Mouse (Mus musculus) brain, embryonic 14.5 days (tissue): ENCODE measurements around the gene Slc1a7. TPM values are rescaled to one million over a fixed set of nuclear protein-coding genes. Genes with fewer than 3 reads are reported as not detected.

Source experiments
- DNase-seq: peaks from one replicate; pipeline ENCODE4 v3.0.0-alpha.2; 2011; ENCODE audit warnings: low read depth
- CTCF ChIP-seq: fragments of 200-500 bp; IDR thresholded peaks from 2 replicates; pipeline ENCODE4 v1.5.1; 2012; ENCODE audit warnings: inconsistent platforms, mild to moderate bottlenecking, moderate library complexity, borderline replicate concordance; ENCODE audit not compliant: insufficient read depth, insufficient read length; ENCODE audit errors: extremely low read depth
- POLR2A ChIP-seq: fragments of 200-500 bp; IDR thresholded peaks from 2 replicates; pipeline ENCODE4 v1.6.1; 2012; ENCODE audit warnings: mild to moderate bottlenecking, inconsistent platforms, borderline replicate concordance; ENCODE audit not compliant: poor library complexity, insufficient read depth, insufficient read length, severe bottlenecking; ENCODE audit errors: extremely low read depth
- polyA plus RNA-seq: library from polyadenylated mRNA; depleted of rRNA; stranded (reverse); fragments of >200 nt; gene quantifications from 2 replicates; pipeline ENCODE4 v1.2.3, GENCODE M21; 2012

Slc1a7 gene
- polyA plus RNA-seq, 1 experiment = 0.10 TPM

DNA sequence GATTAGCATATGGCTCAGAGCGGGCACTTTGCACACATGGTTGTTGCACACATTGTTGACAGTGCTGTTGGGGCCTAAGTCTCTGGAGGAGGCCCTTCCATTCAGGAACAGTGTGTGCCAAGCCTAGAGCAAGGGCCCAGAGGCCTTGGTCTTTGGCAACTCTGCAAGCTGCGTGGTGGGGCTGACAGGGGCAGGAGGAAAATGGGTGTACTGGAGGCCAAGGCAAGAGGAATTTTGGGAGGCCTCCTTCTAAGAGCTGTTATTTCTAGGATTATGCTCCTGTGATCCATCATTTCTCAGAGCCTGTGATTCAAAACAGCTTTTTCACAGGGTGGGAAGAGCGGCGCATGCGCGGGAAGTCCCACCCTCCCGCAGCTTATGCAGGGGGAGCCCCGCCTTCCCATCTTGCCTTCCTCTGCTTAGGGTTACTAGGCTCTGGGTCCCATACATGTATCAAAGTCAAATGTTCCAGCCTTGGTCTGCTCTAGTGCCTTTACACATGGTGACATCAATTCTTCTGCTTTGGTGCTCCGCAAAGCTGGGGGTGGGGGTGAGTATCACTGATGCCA lies 28.4 kb downstream of the Slc1a7 start:
- no peak for TF ChIP-seq POLR2A
- TF ChIP-seq CTCF = no peak

DNA sequence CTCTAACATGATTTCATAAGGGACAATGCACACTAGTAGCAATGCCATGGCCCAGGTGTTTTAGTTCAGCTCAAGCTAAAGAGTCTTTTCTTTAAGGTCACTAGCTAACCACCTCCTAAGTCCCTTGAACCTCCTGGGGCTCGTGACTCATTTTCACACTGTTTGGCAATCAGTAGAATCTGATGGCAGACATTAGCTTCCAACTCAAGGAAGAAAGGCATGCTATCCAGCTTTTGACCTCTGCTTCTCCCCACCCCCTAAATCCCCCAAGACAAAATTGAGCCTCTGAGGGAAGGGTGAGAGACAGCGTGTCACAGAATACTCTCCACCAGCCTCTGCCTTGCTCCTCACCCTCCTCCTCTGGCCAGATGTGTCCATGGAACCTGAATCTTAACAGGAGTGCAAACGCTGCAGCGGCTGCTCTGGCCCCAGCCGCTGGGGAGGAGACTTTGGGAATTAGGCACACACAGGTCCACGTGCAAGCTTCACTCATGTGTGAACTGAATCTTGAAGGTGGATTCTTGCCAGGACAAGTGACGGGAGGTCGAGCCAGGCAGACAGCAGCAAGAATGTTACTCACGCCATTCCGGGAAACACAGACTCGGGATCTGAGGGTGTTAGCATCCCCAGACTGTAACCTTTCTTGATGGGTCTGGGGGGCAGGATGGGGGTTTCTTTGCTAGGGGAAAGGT lies 30.7 kb downstream of the Slc1a7 start:
- peak; percentile 72 for DNase-seq
- no peak for TF ChIP-seq POLR2A
- no peak for TF ChIP-seq CTCF

More for the DNA sequence above, 28.4 kb downstream of the Slc1a7 start:
- DNase-seq = no peak

DNA sequence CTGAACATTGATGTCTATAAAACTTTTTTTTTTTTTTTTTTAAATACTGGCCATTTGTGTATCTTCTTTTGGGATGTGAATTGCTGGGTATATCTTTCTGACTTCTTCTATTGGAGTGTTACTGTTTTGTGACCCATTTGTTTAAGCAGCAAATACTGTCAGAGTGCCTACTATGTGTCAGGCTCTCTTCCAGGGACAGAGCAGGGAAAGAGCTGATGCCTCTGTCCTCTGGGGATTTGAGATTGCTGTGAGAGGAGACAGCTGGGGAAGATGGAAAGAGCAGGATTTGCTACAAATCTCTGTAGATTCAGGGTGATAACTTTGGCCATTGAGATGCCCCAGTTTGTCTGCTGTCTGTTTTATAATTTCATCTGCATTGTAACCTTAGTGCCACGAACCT lies 31.2 kb downstream of the Slc1a7 start:
- no peak for DNase-seq
- TF ChIP-seq POLR2A = no peak
- TF ChIP-seq CTCF = no peak

DNA sequence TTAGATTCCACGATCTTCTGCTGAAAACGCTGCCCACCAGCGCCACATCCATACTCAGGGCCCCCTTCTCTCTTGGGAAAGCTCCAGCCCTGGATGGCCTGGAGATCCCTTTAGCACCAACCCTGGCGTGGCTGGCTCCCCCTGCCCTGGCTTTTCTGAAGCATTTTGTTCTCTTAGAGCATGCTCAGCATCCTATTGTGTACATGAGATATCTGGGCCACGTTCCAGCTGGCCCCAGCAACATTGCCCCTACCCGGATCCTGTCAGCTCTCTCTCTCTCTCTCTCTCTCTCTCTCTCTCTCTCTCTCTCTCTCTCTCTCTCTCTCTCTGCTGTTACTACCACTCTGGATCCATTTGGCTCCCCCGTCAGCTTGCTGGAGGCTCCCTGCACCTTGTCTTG lies 37.2 kb downstream of the Slc1a7 start:
- TF ChIP-seq CTCF (no peak), POLR2A (no peak)
- peak; percentile 81 for DNase-seq

DNA sequence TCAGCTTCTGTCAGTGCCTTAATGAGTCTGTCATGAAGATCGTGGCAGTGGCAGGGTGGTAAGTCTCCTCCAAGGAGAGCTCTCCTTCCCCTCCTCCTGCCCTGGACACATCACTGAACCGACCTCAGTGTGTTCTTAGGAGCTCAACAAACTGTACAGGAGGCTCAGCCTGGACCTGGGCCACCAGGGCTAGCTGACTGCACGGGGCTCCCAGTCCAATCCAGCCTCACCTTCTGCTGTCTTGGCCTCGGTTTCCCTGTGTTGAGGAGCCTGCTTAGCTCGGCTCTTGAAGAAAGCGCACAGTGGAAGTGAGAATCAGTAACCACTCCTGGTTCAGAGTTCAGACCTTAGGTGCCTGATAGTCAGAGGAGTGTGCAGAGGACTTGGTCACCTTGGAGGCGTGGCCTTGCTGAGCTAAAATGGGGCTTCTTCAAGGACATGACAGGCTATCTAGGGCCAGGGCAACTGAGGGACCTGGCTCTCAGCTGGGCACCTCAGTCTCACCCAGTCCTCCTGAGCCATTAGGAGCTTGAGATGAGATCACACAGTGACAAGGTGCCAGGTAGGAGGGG lies 39.5 kb downstream of the Slc1a7 start:
- DNase-seq = no peak
- TF ChIP-seq POLR2A (no peak), CTCF (no peak)

DNA sequence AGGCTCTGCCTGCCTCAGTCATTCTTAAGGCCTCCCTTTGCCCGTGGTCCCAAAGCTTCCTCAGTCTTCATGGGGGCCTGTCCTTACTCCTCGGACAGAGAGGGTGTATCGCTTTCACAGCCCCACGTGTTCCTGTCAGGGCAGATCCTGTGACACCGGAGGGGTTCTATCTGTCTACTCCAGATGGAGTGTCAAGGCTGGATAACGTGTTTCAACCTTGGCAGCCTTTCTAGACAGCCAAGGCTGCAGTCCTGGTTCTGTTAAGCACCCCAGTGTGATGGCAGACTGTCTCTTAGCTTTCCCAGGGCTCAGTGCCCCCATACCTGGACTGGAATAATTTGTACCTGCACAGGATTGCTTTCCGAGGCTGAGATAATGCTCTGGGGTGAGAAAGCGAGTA lies 40.4 kb downstream of the Slc1a7 start:
- no peak for DNase-seq

DNA sequence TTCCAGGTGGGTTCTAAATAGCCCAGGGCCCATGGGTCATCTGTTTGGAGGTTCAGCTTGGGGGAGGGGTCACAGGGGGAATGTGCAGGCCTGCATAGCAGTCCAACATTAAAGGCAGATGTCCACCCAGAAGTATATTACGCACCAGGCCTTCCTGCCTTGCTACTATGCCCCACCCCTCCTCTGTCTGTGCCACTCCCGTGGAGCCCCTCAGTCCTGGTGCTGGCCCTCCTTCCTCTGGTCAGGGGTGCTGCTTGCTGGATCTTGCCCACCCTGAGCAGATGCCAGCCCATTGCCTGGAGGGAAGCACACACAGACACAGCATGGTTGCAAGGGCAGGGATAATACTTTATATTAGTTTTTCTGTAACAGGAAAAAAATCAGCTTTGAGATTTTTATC lies 46.3 kb downstream of the Slc1a7 start:
- TF ChIP-seq POLR2A = no peak
- TF ChIP-seq CTCF = no peak
- DNase-seq = no peak

More for the DNA sequence above, 40.4 kb downstream of the Slc1a7 start:
- TF ChIP-seq CTCF = no peak

DNA sequence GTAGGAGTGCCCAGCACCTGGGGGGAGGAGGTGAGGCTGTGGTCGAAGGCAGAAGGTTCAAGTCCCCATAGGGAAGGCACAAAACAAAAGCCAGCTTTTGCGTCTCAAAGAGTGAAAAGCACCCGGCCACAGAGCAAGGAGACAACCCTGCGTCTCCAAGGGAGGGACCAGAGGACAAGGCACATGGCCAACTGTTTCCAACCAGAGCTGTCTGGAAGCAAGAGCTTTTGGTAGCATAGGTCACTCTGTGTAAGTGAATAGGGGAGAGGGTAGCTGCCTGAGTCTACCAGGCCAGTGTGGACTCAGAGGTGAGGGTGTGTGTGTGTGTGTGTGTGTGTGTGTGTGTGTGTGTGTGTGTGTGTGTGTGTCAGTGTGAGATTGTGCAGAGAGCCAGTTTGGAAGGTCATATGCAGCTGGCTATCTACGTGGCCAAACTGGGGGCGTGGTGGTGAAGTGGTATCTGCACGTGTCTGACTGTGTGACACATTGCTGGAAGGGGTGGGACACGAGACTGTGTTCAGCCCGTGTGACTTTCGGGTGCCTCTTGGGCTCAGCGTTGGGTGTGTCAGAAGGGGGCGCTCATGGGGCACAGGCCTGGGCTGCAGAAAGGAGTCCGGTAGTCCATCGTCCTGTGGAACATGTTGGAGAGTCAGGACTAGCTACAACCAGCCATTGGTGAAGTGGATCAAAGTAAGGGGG lies 47.1 kb downstream of the Slc1a7 start:
- no peak for TF ChIP-seq CTCF
- no peak for TF ChIP-seq POLR2A
- DNase-seq = no peak

DNA sequence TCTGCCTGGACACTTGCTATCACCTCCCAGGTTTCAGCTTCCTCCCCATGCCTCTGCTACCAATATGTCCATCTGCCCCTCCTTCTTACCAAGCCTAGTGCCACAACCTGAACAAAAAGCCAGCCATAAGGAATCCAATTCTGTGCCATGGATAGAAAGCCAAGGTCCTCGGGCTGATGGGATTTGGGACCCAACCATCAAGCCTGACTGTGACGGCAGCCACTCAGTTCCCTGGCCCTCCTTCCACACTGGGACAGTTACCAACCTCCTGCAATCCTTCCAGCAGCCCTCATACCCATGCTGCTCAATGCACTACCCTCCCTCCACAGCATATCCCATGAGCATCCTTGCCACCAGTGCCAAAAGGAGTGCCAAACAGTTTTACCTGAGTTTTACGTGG lies 48.2 kb downstream of the Slc1a7 start:
- DNase-seq = no peak
- TF ChIP-seq POLR2A (no peak), CTCF (no peak)

DNA sequence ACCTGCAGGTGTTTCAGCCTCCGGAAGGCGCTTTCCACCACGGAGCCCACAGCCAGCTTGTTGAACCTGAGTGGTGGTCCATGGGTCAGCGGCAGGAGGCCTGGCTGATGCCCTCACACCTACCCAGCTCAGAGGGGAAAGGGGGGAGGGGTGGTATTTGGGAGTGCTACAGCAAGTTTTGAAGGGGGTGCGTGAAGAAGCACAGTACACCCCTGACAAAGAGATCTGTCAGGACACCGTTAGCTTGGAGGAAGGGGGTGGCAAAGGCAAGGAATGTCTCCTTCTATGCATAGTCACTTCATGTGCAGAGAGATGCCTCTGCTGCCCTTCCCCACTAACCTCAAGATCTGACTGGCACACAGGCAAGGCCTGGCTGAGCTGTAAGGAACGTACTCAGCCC lies 49.7 kb downstream of the Slc1a7 start:
- TF ChIP-seq CTCF (no peak), POLR2A (no peak)
- no peak for DNase-seq

DNA sequence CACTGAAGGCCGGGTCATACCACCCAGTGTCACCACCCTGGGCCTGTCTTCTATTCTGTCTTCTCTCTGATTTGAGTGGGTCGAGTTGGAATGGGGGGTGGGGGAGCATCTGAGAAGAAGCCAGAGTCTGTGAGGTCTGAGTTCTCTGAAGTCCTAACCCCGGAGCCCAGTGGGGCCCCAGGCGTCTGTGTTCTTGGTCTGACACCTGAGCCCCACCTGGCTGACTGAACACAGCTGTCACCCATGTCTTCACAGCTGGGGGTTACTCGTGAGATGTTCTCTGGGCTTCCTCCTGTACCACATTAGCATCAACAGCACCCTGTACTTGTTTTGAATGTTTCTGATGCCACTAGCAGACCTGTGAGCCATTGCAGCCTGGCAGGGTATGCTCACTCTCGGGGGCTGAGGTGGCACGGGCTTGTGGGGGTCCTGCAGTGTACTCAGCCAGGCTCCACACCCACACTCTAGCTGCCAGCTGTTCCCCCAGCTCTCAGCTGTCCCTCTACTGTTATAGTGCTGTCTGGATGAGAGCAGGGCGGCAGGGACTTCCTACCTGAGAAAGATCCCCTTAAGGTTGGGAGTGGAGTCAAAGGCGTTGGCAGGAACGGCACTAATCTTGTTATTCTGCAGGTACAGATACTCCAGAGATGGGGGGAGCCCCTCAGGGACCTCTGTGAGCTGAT lies 50.2 kb downstream of the Slc1a7 start:
- TF ChIP-seq POLR2A (no peak), CTCF (no peak)
- DNase-seq = no peak

DNA sequence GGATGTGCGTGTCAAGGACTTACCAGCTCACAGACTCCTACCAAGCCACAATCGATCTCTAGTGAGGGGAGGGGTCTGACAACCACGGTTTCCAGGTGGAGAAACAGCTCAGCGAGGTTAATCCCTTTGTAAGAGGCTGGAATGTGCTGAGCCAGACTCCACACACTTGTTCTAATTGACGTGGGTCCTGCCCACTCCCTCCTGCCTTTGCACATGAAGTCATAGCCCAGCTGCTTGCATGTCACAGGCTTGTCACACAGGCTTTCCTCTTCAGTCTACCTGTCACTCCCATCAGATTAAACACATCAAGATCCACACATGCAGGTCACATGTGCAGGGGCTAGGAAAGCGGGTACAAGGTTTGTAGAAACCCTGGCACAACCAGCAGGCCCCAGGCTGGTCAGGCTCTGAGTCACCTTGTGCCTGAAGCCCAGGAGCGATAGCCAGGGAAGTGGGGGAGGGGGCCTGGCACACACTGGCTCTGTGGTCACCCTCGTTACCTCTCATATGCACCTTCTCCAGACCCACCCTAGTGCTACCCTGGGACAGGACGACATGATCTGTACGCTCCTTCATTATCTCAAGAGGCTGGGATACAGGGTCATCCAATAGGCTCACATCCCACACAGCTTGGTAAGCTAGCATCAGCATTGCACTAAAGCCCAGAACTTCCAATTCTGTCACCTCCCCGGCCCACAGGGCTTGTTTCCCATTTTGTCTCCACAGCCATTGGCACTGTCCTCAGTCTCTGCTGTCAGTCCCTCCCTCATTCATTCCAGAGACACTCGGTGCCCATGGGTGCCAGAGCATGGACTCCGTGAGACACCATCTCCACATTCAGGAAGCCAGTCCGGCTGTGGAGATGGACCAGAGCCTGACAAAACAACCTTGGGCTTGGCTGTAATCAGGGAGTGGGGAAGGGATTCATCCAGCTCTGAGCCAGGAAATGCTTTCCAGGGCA lies 51.1 kb downstream of the Slc1a7 start:
- peak; percentile 61 for DNase-seq
- no peak for TF ChIP-seq CTCF
- TF ChIP-seq POLR2A = no peak
